Mouse (Mus musculus) testis, adult 2 months (tissue): ENCODE data around the gene Ncor2.

Source experiments
- CTCF ChIP-seq: fragments of 200-500 bp; IDR thresholded peaks from 2 replicates; pipeline ENCODE4 v1.5.1; 2012; ENCODE audit warnings: low read depth, mild to moderate bottlenecking, inconsistent platforms, low read length, moderate library complexity; ENCODE audit not compliant: control insufficient read depth, insufficient read depth, insufficient replicate concordance
- POLR2A ChIP-seq: fragments of 200-500 bp; IDR thresholded peaks from 2 replicates; pipeline ENCODE4 v1.6.1; 2012; ENCODE audit warnings: low read depth, mild to moderate bottlenecking, inconsistent platforms, low read length, moderate library complexity; ENCODE audit not compliant: control insufficient read depth

DNA sequence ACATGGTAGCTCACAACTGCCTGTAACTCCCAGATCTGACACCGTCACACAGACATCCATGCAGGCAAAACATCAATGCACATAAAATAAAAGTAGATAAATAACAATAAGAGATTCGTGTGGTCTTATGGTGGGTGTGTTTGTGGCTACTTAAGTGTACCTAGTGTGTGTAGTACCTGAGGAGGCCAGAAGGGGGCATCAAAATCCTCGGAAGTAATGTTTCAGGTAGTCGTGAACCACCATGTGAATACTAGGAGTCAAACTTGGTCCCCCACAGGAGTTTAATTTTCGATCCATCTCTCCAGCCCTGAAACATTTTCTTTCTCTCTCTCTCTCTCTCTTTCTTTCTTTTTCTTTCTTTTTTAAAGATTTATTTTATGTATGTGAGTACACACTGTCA lies 192.8 kb downstream of the Ncor2 start:
- TF ChIP-seq CTCF = no peak
- no peak for TF ChIP-seq POLR2A
